Mouse (Mus musculus) myocyte (in vitro differentiated cells): Measurements from ENCODE around the gene Hipk3. TPM values are rescaled to one million over a fixed set of nuclear protein-coding genes. Genes with fewer than 3 reads are reported as not detected.

Experiments used
- H3K27me3 ChIP-seq: one replicate; pipeline ENCODE4 v1.6.1; 2011; ENCODE audit not compliant: control insufficient read depth, insufficient read depth, insufficient read length
- H3K36me3 ChIP-seq: one replicate; pipeline ENCODE4 v1.6.1; 2011; ENCODE audit not compliant: control insufficient read depth, insufficient read depth
- H3K4me2 ChIP-seq: one replicate; pipeline ENCODE4 v1.6.1; 2011; ENCODE audit warnings: low read depth, control low read depth
- H3K4me3 ChIP-seq: one replicate; pipeline ENCODE4 v1.5.1; 2011; ENCODE audit warnings: mild to moderate bottlenecking, control low read depth, moderate library complexity
- H3K79me2 ChIP-seq: one replicate; pipeline ENCODE4 v1.6.1; 2011; ENCODE audit not compliant: control insufficient read depth, insufficient read depth
- H3ac ChIP-seq: one replicate; pipeline ENCODE4 v1.6.1; 2011; ENCODE audit not compliant: control insufficient read depth, insufficient read length
- CEBPB ChIP-seq: IDR thresholded peaks from 2 replicates; pipeline ENCODE4 v1.6.1; 2011; ENCODE audit warnings: mild to moderate bottlenecking, moderate library complexity; ENCODE audit not compliant: poor library complexity, insufficient read depth, severe bottlenecking
- E2F4 ChIP-seq: IDR thresholded peaks from one replicate; pipeline ENCODE4 v1.6.1; 2011; ENCODE audit warnings: mild to moderate bottlenecking, control low read depth, moderate library complexity; ENCODE audit not compliant: insufficient read depth
- MAX ChIP-seq: IDR thresholded peaks from one replicate; pipeline ENCODE4 v1.6.1; 2011; ENCODE audit warnings: low read depth, mild to moderate bottlenecking, control low read depth
- MYOD1 ChIP-seq, 3 experiments: IDR thresholded peaks; one replicate each; pipeline ENCODE4 v1.6.1; 2011; ENCODE audit warnings: control low read depth in 2 of 3, low read depth in 2 of 3, mild to moderate bottlenecking in 2 of 3, moderate library complexity in 1 of 3; ENCODE audit not compliant: insufficient read length in 2 of 3, control insufficient read depth in 1 of 3
- MYOG ChIP-seq, 3 experiments: IDR thresholded peaks; one replicate each; pipeline ENCODE4 v1.6.1; 2011; ENCODE audit warnings: control low read depth in 2 of 3, low read depth in 2 of 3, mild to moderate bottlenecking in 2 of 3; ENCODE audit not compliant: insufficient read length in 2 of 3, control insufficient read depth in 1 of 3, insufficient read depth in 1 of 3
- POLR2A ChIP-seq: IDR thresholded peaks from one replicate; pipeline ENCODE4 v1.6.1; 2011; ENCODE audit warnings: low read depth, mild to moderate bottlenecking, control low read depth, moderate library complexity; ENCODE audit not compliant: insufficient read length
- POLR2AphosphoS2 ChIP-seq: IDR thresholded peaks from one replicate; pipeline ENCODE4 v1.6.1; 2011; ENCODE audit warnings: low read depth, control low read depth; ENCODE audit not compliant: insufficient read length
- REST ChIP-seq: IDR thresholded peaks from one replicate; pipeline ENCODE4 v1.6.1; 2011; ENCODE audit warnings: mild to moderate bottlenecking, control low read depth, moderate library complexity; ENCODE audit not compliant: insufficient read depth, insufficient read length
- SRF ChIP-seq: IDR thresholded peaks from one replicate; pipeline ENCODE4 v1.6.1; 2011; ENCODE audit warnings: low read depth; ENCODE audit not compliant: control insufficient read depth, insufficient read length
- TCF12 ChIP-seq: IDR thresholded peaks from one replicate; pipeline ENCODE4 v1.6.1; 2011; ENCODE audit warnings: mild to moderate bottlenecking, control low read depth; ENCODE audit not compliant: poor library complexity, insufficient read depth, severe bottlenecking
- TCF3 ChIP-seq: IDR thresholded peaks from one replicate; pipeline ENCODE4 v1.6.1; 2011; ENCODE audit warnings: low read depth, control low read depth; ENCODE audit not compliant: insufficient read length
- USF1 ChIP-seq: IDR thresholded peaks from one replicate; pipeline ENCODE4 v1.6.1; 2011; ENCODE audit warnings: low read depth, mild to moderate bottlenecking, control low read depth, moderate library complexity
- polyA plus RNA-seq: library from polyadenylated mRNA; unstranded; fragments of >200 nt; fragmentation: generic; extraction: Trizol; gene quantifications from one replicate; pipeline ENCODE4 v1.2.1, GENCODE M21; 2012; ENCODE audit warnings: missing spikeins

Hipk3 gene
- polyA plus RNA-seq, 1 experiment = 14.3 TPM

DNA sequence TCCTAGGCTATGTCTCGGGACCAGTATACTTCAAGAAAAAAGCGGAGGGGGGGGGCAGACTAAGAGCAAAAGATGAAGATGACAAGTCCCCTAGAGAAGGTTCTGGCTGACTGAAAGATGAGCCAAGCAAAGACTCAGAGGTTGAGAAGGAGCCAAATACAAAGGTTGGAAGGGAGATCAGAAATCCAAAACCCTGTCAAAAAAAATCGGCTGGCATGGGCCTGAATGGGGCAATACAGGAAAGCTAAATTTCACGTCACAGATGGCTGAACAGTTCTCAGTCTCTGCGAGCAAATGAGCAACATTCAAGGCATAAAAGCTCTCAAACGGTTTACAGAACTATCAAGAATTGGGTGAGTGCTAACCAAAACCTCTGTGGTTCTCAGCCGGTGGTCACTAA, 85.9 kb downstream of the Hipk3 start:
- H3K27me3 ChIP-seq = peaks cover 19% of the 10 kb centered on the region

DNA sequence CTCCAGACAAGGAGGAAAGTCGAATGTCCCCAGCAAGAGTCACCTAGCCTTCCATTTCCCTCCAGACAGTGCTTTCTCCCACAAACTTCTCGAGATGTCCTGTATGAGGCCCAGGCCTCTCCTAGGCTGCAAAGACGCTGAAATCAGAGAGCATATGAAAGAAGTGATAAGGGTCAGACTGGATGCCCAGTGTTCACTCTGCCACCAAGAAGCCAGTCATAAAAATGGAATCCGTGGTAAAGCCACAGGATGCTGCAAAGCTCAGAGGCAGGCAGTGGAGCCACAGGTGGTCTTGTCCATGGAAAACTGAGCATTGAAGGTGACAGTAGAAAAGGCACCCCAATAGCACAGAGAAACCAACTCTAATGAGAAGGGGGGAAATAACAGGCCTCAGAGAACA, 86.3 kb downstream of the Hipk3 start:
- H3ac ChIP-seq = no peak overlapping the region
- H3K4me3 ChIP-seq = no peak overlapping the region
- no peak overlapping the region for H3K4me2 ChIP-seq
- H3K79me2 ChIP-seq = no peaks in the 10 kb centered on the region
- TF ChIP-seq E2F4 = no peak
- TF ChIP-seq CEBPB = no peak
- TF ChIP-seq REST = no peak
- no peaks in the 10 kb centered on the region for H3K36me3 ChIP-seq
- H3K27me3 ChIP-seq = peaks cover 19% of the 10 kb centered on the region

More for the DNA sequence above, 85.9 kb downstream of the Hipk3 start:
- no peaks in the 10 kb centered on the region for H3K79me2 ChIP-seq
- H3K36me3 ChIP-seq = no peaks in the 10 kb centered on the region
- TF ChIP-seq POLR2A (no peak), REST (no peak), TCF3 (no peak), MYOG (IDR thresholded peaks at IDR 0.05; ENCODE audit: control insufficient read depth in 1 of 3, insufficient read depth in 1 of 3, insufficient read length in 2 of 3, low read depth in 2 of 3) (no peak), SRF (no peak), CEBPB (no peak), MYOD1 (IDR thresholded peaks at IDR 0.05; ENCODE audit: control insufficient read depth in 1 of 3, insufficient read length in 2 of 3, low read depth in 2 of 3) (no peak), POLR2AphosphoS2 (no peak), E2F4 (no peak), MAX (no peak)
- no peak overlapping the region for H3K4me3 ChIP-seq
- no peak overlapping the region for H3ac ChIP-seq
- H3K4me2 ChIP-seq = no peak overlapping the region

DNA sequence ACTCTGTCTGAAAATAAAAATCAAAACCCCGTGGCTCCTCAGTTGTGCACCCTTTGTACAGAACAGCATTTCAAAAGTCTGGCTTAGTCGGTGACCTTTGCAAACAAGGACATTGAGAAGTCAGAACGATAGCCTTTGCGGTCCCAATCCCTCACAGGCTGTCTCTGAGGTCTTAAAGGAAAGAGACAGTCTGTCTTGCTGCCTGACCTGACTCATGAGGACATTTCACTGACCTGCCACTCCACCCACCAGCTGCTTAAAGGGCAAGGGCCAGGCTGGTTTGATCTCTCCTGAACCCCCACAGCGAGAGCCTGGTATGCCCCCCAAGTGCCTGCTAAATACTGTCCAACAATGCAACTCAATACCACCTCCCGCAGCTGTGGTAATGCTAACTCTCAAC, 90.2 kb downstream of the Hipk3 start:
- H3K79me2 ChIP-seq = no peaks in the 10 kb centered on the region
- no peaks in the 10 kb centered on the region for H3K36me3 ChIP-seq
- TF ChIP-seq MYOD1 (IDR thresholded peaks at IDR 0.05; ENCODE audit: control insufficient read depth in 1 of 3, insufficient read length in 2 of 3, low read depth in 2 of 3) = no peak
- no peak for TF ChIP-seq USF1
- no peak for TF ChIP-seq REST
- no peak for TF ChIP-seq POLR2A
- TF ChIP-seq POLR2AphosphoS2 = no peak
- no peak for TF ChIP-seq TCF3
- no peak for TF ChIP-seq MYOG (IDR thresholded peaks at IDR 0.05; ENCODE audit: control insufficient read depth in 1 of 3, insufficient read depth in 1 of 3, insufficient read length in 2 of 3, low read depth in 2 of 3)
- TF ChIP-seq MAX = no peak
- TF ChIP-seq E2F4 = no peak
- TF ChIP-seq CEBPB = no peak
- TF ChIP-seq SRF = no peak
- TF ChIP-seq TCF12 = no peak
- no peaks in the 10 kb centered on the region for H3K27me3 ChIP-seq
- no peak overlapping the region for H3K4me2 ChIP-seq
- no peak overlapping the region for H3ac ChIP-seq
- H3K4me3 ChIP-seq = no peak overlapping the region

DNA sequence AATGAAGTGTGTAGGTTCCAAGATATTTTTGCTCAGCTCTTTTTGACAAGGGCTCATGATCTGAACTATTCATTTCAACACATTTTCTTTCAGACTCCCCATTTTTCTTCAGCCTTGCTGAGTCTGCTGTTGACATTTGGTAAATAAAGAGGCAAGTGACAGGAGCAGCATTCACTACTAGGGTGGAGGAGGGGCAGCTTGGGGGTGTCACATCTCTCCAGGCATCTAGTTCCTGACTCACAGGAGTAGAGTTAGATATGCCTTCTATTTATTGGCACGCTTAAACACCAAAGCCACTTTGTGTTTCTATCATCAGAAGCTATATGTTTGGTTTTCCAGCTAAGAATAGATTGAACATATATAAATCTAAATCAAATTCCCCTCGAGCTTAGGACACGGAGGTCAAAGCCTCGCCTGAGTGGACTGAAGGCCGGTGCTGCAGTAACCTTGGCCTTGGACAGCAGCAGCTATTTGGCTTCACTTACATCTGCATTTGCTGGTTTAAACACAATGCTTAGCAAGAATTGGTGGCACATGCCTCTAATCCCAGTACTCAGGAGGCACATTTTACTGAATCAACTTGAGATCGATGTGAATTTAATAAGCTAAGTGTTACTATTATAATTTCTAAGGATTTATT, 95.5 kb downstream of the Hipk3 start:
- no peaks in the 10 kb centered on the region for H3K79me2 ChIP-seq
- no peaks in the 10 kb centered on the region for H3K36me3 ChIP-seq
- H3K4me3 ChIP-seq = no peak overlapping the region
- H3K27me3 ChIP-seq = no peaks in the 10 kb centered on the region
- H3K4me2 ChIP-seq = no peak overlapping the region
- no peak overlapping the region for H3ac ChIP-seq
- TF ChIP-seq MYOD1 (IDR thresholded peaks at IDR 0.05; ENCODE audit: control insufficient read depth in 1 of 3, insufficient read length in 2 of 3, low read depth in 2 of 3) (no peak), TCF12 (no peak), POLR2AphosphoS2 (no peak), USF1 (no peak), TCF3 (no peak), REST (no peak), POLR2A (no peak), MYOG (IDR thresholded peaks at IDR 0.05; ENCODE audit: control insufficient read depth in 1 of 3, insufficient read depth in 1 of 3, insufficient read length in 2 of 3, low read depth in 2 of 3) (no peak), CEBPB (no peak), E2F4 (no peak), MAX (no peak), SRF (no peak)

DNA sequence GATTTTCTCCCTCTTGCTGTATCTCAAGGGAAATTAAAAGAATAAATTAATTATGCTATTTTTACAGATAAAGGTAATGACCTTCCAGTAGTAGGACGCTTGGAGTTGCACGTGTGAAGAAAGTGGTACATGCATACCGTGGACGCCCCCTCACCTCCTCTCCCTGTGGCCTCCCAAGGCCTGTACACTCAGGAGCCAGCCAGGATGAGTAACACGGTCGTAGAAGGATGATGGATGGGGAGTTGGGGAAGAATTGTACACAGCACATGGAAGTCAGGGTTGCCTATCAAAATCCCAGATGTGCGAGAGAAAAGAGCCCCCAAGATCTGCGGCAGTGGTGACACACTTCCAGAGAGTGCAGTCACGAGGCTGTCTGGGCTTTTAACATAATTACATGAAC, 98.3 kb downstream of the Hipk3 start:
- TF ChIP-seq USF1 = no peak
- TF ChIP-seq SRF = no peak
- no peak for TF ChIP-seq MAX
- no peak for TF ChIP-seq E2F4
- no peak for TF ChIP-seq TCF3
- TF ChIP-seq CEBPB = no peak
- no peaks in the 10 kb centered on the region for H3K36me3 ChIP-seq
- no peak overlapping the region for H3K4me3 ChIP-seq
- no peak overlapping the region for H3K4me2 ChIP-seq
- H3K79me2 ChIP-seq = no peaks in the 10 kb centered on the region
- no peaks in the 10 kb centered on the region for H3K27me3 ChIP-seq
- no peak overlapping the region for H3ac ChIP-seq

DNA sequence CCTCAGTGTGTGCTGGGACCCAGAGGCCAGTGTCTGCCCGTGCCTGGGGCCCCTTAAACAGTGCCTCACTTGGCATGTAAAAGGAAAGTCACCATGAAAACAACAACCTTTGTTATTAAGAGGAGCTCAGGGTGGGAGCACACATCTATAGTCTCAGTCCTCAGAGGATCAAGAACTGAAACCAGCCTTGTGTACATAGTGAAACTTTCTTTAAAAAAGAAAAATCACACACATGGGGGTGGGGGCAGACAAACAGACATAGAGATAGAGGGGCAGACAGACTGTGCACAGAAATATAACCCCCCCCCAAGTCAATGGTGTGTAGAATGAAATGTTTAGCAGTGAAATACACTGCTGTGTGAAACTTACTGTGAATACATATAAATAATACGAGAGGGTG, 99.5 kb downstream of the Hipk3 start:
- no peaks in the 10 kb centered on the region for H3K36me3 ChIP-seq
- no peaks in the 10 kb centered on the region for H3K79me2 ChIP-seq
- H3K27me3 ChIP-seq = no peaks in the 10 kb centered on the region
- no peak overlapping the region for H3ac ChIP-seq
- H3K4me2 ChIP-seq = no peak overlapping the region
- no peak overlapping the region for H3K4me3 ChIP-seq
- no peak for TF ChIP-seq POLR2A
